Mouse (Mus musculus): Measurements from ENCODE around the gene Scyl3. TPM values are rescaled to one million over a fixed set of nuclear protein-coding genes. Genes with fewer than 3 reads are reported as not detected.

The Scyl3 gene
- polyA plus RNA-seq, 1 experiment, result 17.2 TPM

- no peak for DNase-seq (ENCODE audit: low read depth)
- TF ChIP-seq CTCF (IDR thresholded peaks at IDR 0.05; ENCODE audit: borderline replicate concordance, extremely low read depth, insufficient read depth, insufficient read length) (no peak), POLR2A (IDR thresholded peaks at IDR 0.05; ENCODE audit: borderline replicate concordance, extremely low read depth, insufficient read depth, insufficient read length, poor library complexity, severe bottlenecking) (no peak)
These were observed 18.1 kb upstream of the Scyl3 start for GRCm38 (mm10) chr1:163910785-163911184.

GRCm38 (mm10) chr1:163911981-163912380 lies 16.9 kb upstream of the Scyl3 start:
- no peak for DNase-seq (ENCODE audit: low read depth)
- TF ChIP-seq CTCF (IDR thresholded peaks at IDR 0.05; ENCODE audit: borderline replicate concordance, extremely low read depth, insufficient read depth, insufficient read length) (no peak), POLR2A (IDR thresholded peaks at IDR 0.05; ENCODE audit: borderline replicate concordance, extremely low read depth, insufficient read depth, insufficient read length, poor library complexity, severe bottlenecking) (no peak)

- TF ChIP-seq CTCF (IDR thresholded peaks at IDR 0.05; ENCODE audit: borderline replicate concordance, extremely low read depth, insufficient read depth, insufficient read length), result no peak
- TF ChIP-seq POLR2A (IDR thresholded peaks at IDR 0.05; ENCODE audit: borderline replicate concordance, extremely low read depth, insufficient read depth, insufficient read length, poor library complexity, severe bottlenecking), result no peak
- DNase-seq (ENCODE audit: low read depth), result no peak
These were observed 11.3 kb upstream of the Scyl3 start for GRCm38 (mm10) chr1:163917349-163918160.

- TF ChIP-seq CTCF (IDR thresholded peaks at IDR 0.05; ENCODE audit: borderline replicate concordance, extremely low read depth, insufficient read depth, insufficient read length), result no peak
- TF ChIP-seq POLR2A (IDR thresholded peaks at IDR 0.05; ENCODE audit: borderline replicate concordance, extremely low read depth, insufficient read depth, insufficient read length, poor library complexity, severe bottlenecking), result no peak
- DNase-seq (ENCODE audit: low read depth), result no peak
These were observed 4.8 kb upstream of the Scyl3 start for GRCm38 (mm10) chr1:163924093-163924492.

- peak; percentile 98 for DNase-seq (ENCODE audit: low read depth)
- peak; percentile 48; the same call in 1 of the 2 replicates for TF ChIP-seq POLR2A (IDR thresholded peaks at IDR 0.05; ENCODE audit: borderline replicate concordance, extremely low read depth, insufficient read depth, insufficient read length, poor library complexity, severe bottlenecking)
- TF ChIP-seq CTCF (IDR thresholded peaks at IDR 0.05; ENCODE audit: borderline replicate concordance, extremely low read depth, insufficient read depth, insufficient read length), result no peak
These were observed 947 bp downstream of the Scyl3 start for GRCm38 (mm10) chr1:163929636-163930457.

GRCm38 (mm10) chr1:163930458-163930794 lies 1.5 kb downstream of the Scyl3 start:
- no peak for DNase-seq (ENCODE audit: low read depth)
- no peak for TF ChIP-seq POLR2A (IDR thresholded peaks at IDR 0.05; ENCODE audit: borderline replicate concordance, extremely low read depth, insufficient read depth, insufficient read length, poor library complexity, severe bottlenecking)
- no peak for TF ChIP-seq CTCF (IDR thresholded peaks at IDR 0.05; ENCODE audit: borderline replicate concordance, extremely low read depth, insufficient read depth, insufficient read length)

GRCm38 (mm10) chr1:163931801-163932200 lies 2.9 kb downstream of the Scyl3 start:
- TF ChIP-seq CTCF (IDR thresholded peaks at IDR 0.05; ENCODE audit: borderline replicate concordance, extremely low read depth, insufficient read depth, insufficient read length), result no peak
- TF ChIP-seq POLR2A (IDR thresholded peaks at IDR 0.05; ENCODE audit: borderline replicate concordance, extremely low read depth, insufficient read depth, insufficient read length, poor library complexity, severe bottlenecking), result no peak
- no peak for DNase-seq (ENCODE audit: low read depth)

GRCm38 (mm10) chr1:163934591-163934990 lies 5.7 kb downstream of the Scyl3 start:
- TF ChIP-seq POLR2A (IDR thresholded peaks at IDR 0.05; ENCODE audit: borderline replicate concordance, extremely low read depth, insufficient read depth, insufficient read length, poor library complexity, severe bottlenecking) (no peak), CTCF (IDR thresholded peaks at IDR 0.05; ENCODE audit: borderline replicate concordance, extremely low read depth, insufficient read depth, insufficient read length) (no peak)
- no peak for DNase-seq (ENCODE audit: low read depth)

GRCm38 (mm10) chr1:163942056-163942455 lies 13.2 kb downstream of the Scyl3 start:
- DNase-seq (ENCODE audit: low read depth), result no peak
- TF ChIP-seq CTCF (IDR thresholded peaks at IDR 0.05; ENCODE audit: borderline replicate concordance, extremely low read depth, insufficient read depth, insufficient read length) (no peak), POLR2A (IDR thresholded peaks at IDR 0.05; ENCODE audit: borderline replicate concordance, extremely low read depth, insufficient read depth, insufficient read length, poor library complexity, severe bottlenecking) (no peak)

GRCm38 (mm10) chr1:163953396-163953795 lies 24.5 kb downstream of the Scyl3 start:
- TF ChIP-seq POLR2A (IDR thresholded peaks at IDR 0.05; ENCODE audit: borderline replicate concordance, extremely low read depth, insufficient read depth, insufficient read length, poor library complexity, severe bottlenecking) (no peak), CTCF (IDR thresholded peaks at IDR 0.05; ENCODE audit: borderline replicate concordance, extremely low read depth, insufficient read depth, insufficient read length) (no peak)

GRCm38 (mm10) chr1:163958036-163958435 lies 29.1 kb downstream of the Scyl3 start:
- TF ChIP-seq POLR2A (IDR thresholded peaks at IDR 0.05; ENCODE audit: borderline replicate concordance, extremely low read depth, insufficient read depth, insufficient read length, poor library complexity, severe bottlenecking), result no peak
- TF ChIP-seq CTCF (IDR thresholded peaks at IDR 0.05; ENCODE audit: borderline replicate concordance, extremely low read depth, insufficient read depth, insufficient read length), result no peak
- no peak for DNase-seq (ENCODE audit: low read depth)

More at GRCm38 (mm10) chr1:163953396-163953795, 24.5 kb downstream of the Scyl3 start:
- DNase-seq (ENCODE audit: low read depth), result no peak
